Mouse (Mus musculus): ENCODE data around the gene Galm.

Galm gene

GRCm38 (mm10) chr17:80128476-80128990 is 1.3 kb downstream of the Galm start:
- DNase-seq (ENCODE audit: low read depth, low spot score) = no peak

GRCm38 (mm10) chr17:80129387-80129786 is 2.1 kb downstream of the Galm start:
- no peak for DNase-seq (ENCODE audit: low read depth, low spot score)

- DNase-seq (ENCODE audit: low read depth, low spot score) = no peak
Measured at GRCm38 (mm10) chr17:80130718-80131430, 3.6 kb downstream of the Galm start.

- no peak for DNase-seq (ENCODE audit: low read depth, low spot score)
Measured at GRCm38 (mm10) chr17:80131431-80131766, 4.1 kb downstream of the Galm start.

GRCm38 (mm10) chr17:80131838-80132237 is 4.6 kb downstream of the Galm start:
- DNase-seq (ENCODE audit: low read depth, low spot score) = no peak

GRCm38 (mm10) chr17:80132502-80132901 is 5.2 kb downstream of the Galm start:
- no peak for DNase-seq (ENCODE audit: low read depth, low spot score)

GRCm38 (mm10) chr17:80138434-80139162 is 11.3 kb downstream of the Galm start:
- no peak for DNase-seq (ENCODE audit: low read depth, low spot score)

GRCm38 (mm10) chr17:80139753-80140444 is 12.6 kb downstream of the Galm start:
- DNase-seq (ENCODE audit: low read depth, low spot score) = peak; percentile 15

- DNase-seq (ENCODE audit: low read depth, low spot score) = no peak
Measured at GRCm38 (mm10) chr17:80143478-80144232, 16.4 kb downstream of the Galm start.

- no peak for DNase-seq (ENCODE audit: low read depth, low spot score)
Measured at GRCm38 (mm10) chr17:80145210-80145609, 17.9 kb downstream of the Galm start.

- DNase-seq (ENCODE audit: low read depth, low spot score) = no peak
Measured at GRCm38 (mm10) chr17:80145771-80146170, 18.5 kb downstream of the Galm start.

- DNase-seq (ENCODE audit: low read depth, low spot score) = no peak
Measured at GRCm38 (mm10) chr17:80148053-80148994, 21.1 kb downstream of the Galm start.

- DNase-seq (ENCODE audit: low read depth, low spot score) = no peak
Measured at GRCm38 (mm10) chr17:80148995-80149388, 21.7 kb downstream of the Galm start.

- DNase-seq (ENCODE audit: low read depth, low spot score) = peak; percentile 80
Measured at GRCm38 (mm10) chr17:80151353-80151752, 24.1 kb downstream of the Galm start.

GRCm38 (mm10) chr17:80152767-80153630 is 25.7 kb downstream of the Galm start:
- DNase-seq (ENCODE audit: low read depth, low spot score) = no peak

- DNase-seq (ENCODE audit: low read depth, low spot score) = peak; percentile 74
Measured at GRCm38 (mm10) chr17:80153631-80154030, 26.4 kb downstream of the Galm start.

GRCm38 (mm10) chr17:80156905-80157304 is 29.6 kb downstream of the Galm start:
- no peak for DNase-seq (ENCODE audit: low read depth, low spot score)

- no peak for DNase-seq (ENCODE audit: low read depth, low spot score)
Measured at GRCm38 (mm10) chr17:80157489-80157888, 30.2 kb downstream of the Galm start.

- no peak for DNase-seq (ENCODE audit: low read depth, low spot score)
Measured at GRCm38 (mm10) chr17:80160454-80160853, 33.2 kb downstream of the Galm start.

- no peak for DNase-seq (ENCODE audit: low read depth, low spot score)
Measured at GRCm38 (mm10) chr17:80163991-80164390, 36.7 kb downstream of the Galm start.
